Mouse (Mus musculus) retina, adult 2 months (tissue): ENCODE data around the gene Serpinf2.
"Not testable (repeated sequence)": the region's sequence is repeated elsewhere in the genome, so short reads cannot be mapped to it uniquely, and the experiment has no call there.

ENCODE experiments used
- DNase-seq: peaks from one replicate; pipeline ENCODE4 v3.0.0-alpha.2; 2012; ENCODE audit warnings: low read depth, low spot score

Serpinf2 gene

DNA sequence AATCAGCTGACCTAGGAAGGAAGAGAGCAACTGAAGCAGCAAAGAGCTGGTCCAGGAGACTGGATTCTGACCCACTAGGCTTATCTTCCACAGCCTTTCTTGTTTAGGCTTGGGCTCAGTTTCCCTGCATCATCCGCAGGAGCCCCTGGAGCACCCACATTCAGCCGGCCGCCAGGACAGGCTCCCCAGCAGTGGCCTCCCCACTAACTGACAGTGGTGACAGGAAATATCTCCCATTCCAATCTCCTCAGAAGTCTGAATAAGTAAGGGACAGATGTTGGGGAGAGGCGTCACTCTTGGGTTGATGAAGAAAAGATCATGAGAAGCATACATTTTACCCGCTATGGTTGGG, 20.3 kb upstream of the Serpinf2 start:
- DNase-seq = no peak

DNA sequence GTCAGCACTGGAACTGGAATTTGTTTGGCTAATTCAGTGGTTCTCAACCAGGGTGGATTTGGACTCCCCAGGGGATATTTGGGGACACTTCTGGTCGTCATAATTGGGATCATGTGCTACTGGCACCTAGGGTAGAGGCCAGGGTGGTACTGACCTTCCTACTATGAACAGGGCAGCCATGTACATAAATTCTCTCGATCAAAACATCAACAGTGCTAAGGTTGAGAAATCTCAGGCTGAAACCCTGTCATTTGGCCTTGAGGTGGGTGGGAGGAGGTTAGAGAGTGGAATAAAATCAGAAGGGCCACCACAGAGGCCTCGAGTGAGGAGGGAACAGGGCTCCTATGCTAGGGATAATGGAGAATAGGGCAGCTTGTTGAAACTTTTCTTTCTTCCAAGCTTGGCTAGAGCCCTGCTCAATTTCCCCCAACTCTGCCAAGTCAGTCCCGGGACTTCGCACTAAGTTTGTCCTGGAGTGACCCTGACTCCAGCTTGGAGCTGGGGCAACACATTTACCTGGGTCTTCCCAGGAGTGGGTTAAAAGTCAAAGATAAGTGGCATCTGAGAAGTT, 19.8 kb upstream of the Serpinf2 start:
- DNase-seq = no peak

DNA sequence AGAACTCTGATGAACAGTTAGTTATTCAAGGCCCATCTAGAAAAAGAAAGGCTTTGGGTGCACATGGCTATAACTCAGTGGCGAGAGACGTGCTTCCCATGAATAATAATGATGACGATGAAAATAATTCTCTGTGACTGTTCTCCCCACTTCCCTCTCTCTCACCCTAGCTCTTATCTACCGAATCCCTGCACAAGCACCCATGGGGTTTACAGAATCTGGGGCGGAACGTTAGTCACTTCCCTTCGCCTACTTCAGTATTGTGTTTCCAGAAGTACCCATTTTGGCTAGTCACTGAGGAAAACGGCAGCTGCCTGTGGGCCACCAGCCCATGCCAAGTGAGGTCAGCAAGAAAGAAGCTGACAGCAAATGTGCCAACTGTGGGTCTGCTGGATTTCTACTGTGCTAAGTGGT, 19.2 kb upstream of the Serpinf2 start:
- DNase-seq = no peak

DNA sequence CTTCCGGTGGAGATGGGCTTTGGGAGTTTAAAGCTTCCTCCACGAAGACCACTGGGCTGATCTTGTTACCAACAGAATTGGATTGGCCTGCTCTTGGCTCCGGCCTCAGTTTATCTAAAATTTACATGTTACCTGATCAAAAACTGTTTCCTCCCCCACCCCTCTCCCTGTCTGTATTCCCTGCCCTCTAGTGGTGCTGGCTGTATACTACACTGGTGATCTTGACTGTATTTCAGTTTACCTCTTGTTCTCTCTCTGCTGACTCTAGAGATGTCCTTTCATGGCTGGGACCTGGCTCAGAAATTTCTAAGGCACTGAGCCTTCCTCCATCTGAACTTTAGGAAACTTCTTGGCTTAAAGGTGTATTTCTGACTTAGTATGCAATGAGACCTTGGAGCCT, 18.8 kb upstream of the Serpinf2 start:
- DNase-seq = no peak

DNA sequence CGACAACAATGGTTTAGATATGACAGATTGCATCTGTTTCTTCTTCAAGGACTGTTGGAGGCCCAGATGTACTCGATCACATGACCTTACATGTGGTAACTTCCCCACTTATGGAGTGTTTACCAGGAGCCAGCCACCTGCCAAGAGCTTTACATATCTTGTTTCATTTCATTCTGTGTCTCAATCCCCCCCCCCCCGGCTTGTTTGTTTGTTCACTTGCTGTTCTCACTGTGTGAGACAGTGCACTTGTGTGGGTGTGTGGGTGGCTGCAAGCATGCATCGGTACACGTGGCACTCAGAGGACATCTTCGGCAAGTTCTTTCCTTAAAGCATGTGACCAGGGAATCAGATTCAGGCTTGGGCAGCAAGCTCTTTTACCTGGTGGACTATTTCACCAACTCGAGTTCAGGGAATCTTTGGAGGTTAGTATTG, 17.1 kb upstream of the Serpinf2 start:
- DNase-seq = no peak

DNA sequence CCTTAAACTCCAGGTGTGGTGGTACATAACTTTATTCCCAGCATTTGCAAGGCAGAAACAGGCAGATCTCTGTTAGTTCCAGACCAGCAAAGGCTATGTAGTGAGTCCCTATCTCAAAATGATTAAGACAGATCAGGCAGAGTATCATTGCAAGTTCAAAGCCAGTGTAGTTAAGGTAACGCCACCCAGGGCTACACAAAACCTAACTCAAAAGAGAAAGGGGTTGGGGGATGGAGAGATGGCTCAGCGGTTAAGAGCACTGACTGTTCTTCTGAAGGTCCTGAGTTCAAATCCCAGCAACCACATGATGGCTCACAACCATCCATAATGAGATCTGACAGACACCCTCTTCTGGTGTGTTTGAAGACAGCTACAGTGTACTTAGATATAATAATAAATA, 16.6 kb upstream of the Serpinf2 start:
- DNase-seq = not testable (repeated sequence)

DNA sequence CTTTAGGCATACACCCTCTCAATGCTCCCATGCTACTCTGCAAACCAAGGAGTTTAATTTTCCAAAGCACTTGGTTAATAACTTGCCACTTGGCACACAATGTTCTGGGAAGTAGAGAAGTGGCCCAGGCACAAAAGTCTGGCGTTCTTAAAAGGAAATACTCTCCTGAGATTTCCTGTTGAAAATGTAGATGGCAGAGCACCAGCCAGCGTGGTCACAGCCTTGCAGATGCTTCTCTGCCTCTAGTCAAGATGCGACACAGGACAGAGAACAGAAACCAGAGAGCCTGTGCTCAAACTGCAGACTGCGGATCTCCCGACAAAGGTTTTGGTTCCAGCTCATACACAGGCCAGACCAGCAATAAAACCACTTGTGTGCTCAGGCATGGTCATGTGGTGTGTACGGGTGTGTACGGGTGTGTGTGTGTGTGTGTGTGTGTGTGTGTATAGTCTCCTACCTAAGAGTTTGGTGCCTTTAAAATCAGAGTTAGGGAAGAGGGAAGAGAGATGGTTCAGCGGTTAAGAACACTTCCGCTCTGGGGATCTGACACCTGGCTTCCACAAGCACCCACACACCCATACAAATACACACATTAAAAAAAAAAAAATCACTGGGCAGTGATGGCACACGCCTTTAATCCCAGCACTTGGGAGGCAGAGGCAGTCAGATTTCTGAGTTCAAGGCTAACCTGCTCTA, 15.8 kb upstream of the Serpinf2 start:
- no peak for DNase-seq

DNA sequence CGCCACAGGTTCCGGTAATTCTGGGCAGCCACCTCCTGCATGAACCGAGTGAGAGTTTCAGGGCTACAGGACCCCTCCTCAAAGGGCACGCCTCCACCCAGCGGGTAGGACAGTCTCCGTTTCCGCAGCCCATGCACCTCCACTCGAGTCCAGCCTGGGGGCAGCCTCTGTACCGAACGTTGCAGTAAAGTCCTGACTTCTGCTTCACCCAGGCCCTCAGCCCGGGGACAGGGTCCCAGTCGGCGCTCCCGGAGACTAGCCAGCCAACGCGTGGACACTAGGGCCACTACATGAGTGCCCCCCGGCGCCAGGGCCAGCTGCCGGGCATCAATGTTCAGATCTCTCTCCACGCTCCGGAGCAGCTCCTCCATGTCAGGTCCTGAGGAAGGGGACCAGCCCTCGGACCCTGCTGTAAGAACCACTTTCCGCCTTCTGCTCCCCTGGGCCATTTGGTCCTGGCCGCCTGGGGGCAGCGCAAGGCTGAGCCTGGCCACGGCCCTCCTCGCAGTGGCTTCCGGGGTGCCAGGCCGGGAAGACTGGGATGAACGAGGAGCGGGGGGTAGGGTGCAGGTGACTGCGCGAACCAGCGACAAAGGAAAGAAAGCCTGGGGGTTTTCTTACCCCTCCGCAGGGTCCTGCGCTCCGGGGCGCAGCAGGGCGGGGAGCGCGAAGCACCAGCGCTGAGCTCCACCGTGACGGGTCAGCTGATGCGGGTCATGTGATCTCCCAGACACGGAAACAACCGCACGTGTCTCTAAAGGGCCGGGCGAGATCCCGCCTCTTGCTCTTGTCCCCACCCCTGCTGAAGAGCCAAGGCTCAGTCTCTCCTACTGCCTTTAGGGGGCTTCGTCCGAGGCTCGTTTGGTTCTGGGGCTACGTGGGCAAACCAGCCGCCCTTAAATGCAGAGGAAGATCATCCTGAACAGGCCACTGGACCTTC, 14.9 kb upstream of the Serpinf2 start, which contains the start of gene Wdr81:
TSS of gene Wdr81 (minus strand) at position 727 of the 940 bp plus-strand sequence.
- DNase-seq = peak; percentile 67

DNA sequence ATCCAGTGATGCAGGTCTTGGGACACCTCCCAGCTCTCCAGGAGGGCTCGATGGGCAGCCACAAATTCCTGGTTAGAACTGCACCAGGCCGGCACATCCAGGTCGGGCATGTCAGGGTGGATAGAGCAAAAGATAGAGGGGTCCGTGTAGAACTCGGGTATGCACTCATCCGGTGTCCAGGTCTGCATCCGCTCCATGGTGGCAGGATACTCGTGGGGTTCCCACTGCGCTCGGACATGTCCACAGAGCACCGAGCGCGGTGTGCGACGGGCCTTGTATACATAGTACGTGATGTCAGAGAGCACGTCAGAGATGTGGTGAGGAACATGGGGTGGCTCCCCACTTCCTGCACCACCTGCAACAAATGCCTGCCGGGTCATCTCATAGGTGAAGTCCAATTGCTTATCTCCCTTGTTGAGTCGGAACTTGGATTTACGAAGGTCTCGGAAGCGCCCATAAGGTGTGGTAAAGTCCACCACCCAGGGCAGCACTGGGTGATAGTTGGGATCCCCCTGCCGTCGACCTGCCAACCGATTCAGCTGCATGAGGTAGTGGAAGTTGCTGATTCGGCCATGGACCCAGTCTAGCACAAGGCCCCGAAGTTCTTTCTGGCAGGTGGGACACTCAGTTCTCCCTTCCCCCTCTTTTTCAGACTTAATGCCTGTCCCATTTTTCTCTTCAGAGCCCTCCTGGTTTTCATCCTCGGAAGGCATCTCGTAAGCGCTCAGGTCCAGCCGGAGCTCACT, 13.6 kb upstream of the Serpinf2 start:
- no peak for DNase-seq

DNA sequence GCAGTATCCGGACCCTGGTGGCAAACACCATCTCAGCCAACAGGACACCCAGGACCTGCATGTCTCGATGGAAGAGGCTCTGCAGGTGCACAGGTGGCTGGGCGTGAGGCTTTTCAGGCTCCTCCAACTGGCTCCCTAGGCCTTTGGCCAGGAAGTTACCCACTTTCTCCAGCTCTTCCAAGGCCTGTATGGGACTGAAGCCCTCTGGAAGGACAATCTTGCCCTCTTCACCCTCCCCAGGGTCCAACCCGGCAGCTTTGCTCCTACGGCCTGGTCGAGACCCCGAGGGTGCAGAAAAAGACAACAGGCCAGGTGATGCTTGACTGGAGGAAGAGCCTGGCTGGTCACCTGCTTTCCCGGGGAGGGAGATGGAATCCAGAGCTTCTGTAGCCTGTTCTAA, 12.7 kb upstream of the Serpinf2 start:
- no peak for DNase-seq

DNA sequence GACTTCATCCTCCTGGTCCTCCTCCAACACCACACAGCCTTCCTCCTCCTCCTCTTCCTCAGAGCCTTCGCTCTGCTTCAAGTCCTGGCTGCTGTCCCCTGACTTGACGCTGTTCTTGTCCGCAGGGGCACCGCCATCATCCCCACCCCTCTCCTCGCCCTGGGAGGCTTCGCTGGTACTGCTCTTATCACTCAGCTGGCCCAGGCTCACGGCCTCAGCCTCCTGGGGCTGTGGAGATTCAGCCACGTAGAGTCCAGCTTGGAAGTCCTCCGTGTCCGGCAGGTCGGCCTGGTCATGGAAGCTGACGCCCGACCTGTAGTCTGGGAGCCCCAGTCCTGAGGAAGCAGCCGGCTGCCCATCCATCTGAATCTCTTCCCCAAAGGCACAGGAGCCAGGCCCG, 11.5 kb upstream of the Serpinf2 start:
- no peak for DNase-seq

DNA sequence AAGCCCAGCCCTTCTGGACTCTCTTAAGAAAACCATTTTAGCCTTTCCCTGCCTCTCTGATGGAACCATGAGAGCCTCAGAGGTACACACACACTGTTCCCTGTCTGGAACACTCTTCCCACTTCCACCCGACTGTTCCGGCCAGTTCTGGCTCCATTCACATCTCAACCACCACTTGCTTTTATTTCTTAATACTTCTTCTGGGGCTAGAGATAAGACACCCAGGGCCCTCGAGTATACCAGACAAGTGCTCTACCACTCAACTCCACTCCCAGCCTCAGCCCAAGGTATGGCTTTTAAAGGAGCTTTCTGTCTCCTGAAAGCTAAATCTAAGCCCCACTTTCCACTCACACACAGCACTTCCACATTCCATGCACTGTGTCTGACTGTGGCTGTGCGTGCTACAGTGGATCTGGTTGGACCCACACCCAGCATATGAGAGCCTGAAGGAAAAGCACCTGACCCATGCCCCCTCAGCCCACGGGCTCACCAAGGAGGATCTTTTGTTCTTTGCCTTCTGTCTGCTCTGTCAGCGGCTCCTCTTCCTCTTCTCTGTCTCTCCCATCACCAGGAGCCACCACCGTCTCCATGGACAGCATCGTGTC, 11.0 kb upstream of the Serpinf2 start:
- DNase-seq = no peak

DNA sequence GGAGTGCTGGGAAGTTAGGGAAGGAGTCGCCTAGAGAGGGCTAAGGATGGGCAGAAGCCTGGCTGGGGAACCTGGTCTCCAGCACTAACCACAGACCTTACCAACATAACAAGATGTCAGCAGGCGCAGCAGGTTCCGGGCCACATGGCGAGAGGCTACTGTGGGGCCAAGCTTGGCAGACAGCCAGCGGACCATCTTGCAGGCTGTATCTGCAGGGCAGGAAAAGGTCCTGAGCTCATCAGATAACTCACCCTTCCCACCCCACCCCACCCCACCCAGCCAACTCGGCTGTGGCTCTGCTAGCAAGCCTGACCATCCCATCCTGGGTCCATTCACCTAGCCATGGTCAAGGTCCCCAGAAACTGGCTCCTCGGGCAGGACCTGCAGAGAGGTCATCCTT, 10.3 kb upstream of the Serpinf2 start:
- DNase-seq = no peak

DNA sequence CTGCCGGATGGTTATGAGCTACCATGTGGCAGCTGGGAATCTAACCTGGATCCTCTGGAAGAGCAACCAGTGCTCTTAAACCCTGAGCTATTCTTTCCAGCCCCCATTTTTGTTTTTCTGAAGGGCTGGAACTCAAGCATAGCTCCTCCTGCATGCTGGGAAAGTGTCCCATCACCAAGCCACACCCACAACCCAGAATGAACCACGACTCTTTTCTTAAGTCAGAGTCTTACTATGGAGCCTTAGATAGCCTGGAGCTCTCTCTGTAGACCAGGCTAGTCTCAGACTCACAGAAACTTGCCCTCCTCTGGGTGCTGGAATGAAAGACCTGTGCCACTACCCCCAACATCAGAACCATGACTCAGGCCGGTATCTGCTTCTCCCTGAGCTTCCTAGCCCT, 9.2 kb upstream of the Serpinf2 start:
- no peak for DNase-seq

DNA sequence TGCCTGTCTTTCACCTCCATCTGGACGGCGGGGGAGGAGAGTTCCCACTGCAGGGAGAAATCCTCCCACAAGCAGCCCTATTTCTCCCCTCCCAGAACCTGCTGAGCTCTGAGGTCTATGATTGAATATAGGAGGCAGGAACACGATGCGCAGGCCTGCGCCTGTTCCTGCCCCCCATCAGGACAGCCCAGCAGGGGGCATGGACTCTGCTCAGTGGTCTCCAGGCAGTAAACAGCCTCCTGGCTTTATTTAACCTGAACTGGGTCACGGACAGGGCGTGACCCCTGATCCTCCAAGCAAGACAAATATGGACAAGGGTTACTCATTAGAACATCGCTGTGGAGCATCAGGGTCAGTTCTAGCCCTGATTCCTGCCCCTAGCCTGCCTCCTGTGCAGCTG, 4.3 kb upstream of the Serpinf2 start:
- DNase-seq = no peak

DNA sequence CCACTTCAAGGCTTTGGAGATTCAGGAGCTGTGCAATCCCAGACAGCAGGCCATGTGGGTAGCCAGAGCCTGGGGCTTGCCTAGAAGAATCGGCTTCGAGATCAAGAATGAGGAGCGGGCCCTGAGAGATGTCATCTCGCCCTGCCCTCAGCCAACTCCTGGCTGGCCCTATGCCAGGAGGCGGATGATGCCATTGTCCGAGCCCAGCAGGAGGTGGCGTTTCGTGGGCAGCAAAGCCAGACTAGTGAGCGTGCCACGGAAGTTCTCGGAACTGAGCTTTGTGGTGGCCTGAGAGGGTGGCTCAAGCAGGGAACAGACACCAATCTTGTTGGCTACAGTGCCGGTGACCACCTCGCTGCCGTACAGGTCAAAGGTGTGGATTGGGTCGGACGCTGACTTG, 2.2 kb upstream of the Serpinf2 start:
- DNase-seq = no peak

DNA sequence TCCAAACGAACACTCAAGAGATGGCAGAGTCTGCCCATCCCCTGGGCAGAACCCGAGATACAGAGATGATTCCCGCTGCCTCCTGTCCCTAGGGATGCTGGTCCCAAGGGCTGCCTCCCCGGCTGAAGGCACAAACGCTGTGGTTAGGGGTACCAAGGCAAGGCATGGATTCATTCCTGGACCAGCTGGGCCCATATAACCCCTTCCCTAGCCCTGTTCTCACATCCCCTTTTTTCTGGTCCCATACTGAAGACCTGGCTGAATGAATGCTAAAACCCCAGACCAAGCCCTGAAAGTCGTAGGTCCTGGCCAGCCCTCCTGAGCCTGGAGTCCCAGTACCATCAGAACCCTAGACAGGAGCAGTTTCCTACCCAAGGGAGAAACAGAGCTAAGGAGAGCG, 1.6 kb upstream of the Serpinf2 start:
- no peak for DNase-seq

DNA sequence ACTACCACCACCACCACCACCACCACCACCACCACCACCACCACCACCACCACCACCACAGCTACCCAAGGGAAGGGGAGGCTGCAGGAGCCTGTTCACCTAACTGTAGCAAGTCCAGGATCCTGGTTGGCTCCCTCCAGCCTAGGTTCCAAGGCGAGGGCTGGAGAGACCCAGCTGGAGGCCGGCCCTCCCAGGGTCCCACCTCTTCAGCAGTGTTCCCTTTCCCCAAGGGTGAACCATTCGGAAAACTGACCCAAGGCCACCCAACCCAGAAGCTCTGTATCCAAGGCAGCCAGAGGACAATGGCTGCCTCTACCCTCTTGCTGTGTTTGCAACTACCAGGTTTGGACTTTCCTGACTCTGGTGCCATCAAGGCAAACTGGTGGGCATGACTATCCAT, 560 bp upstream of the Serpinf2 start:
- DNase-seq = no peak

DNA sequence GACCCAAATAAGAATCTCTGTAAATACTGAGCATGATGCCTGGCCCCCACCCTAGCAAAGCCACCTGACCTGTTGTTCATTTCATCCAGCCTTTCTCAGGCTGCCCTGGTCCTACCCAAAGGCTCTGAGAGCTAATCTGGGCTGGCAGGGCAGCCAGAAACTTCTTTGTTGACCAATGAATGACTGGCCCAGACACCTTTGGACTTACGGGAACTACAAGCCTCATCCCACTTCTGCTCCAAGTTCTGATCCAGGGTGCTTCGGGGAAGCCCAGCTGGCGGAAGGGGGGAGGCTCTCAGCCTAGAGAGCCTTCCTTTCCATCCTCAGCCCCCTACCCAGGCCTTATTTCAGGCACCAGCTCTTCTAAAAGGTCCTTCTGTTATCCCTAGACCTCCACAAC, 587 bp downstream of the Serpinf2 start:
- DNase-seq = no peak

DNA sequence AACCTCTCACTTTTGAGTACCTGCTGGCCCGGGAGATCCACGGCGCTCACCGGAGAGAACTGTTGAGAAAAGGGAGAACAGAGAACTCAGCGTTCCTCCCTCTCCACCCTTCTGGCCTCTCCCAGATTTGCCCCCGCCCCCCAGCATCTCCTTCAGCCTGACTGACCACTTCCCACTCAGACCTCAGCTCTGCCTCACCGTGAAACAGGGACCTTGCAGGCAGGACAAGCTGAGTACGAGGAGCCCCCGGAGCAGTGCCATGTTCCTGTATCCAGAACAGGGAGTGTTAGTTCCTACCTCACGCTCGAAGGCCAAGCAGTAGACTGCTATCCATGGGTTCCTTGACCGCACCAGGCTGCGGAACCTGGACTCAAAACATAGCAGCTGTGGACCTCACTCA, 1.2 kb downstream of the Serpinf2 start:
- no peak for DNase-seq

DNA sequence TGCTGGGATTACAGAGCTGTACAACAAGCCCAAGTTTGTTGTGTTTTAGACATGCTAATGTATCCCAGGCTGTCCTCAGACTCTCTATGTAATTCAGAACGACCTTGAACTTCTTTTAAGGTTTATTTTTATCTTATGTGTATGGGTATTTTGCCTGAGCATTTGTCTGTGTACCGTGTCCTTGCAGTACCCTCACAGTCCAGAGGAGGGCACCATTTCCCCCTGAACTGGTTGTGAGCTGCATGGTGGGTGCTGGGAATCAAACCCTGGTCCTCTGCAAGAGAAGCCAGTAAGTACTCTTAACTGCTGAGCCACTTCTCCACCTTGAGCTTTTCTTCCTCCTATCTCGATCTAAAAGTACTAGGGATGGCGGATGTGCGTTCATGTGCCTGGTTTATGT, 5.3 kb downstream of the Serpinf2 start:
- no peak for DNase-seq

DNA sequence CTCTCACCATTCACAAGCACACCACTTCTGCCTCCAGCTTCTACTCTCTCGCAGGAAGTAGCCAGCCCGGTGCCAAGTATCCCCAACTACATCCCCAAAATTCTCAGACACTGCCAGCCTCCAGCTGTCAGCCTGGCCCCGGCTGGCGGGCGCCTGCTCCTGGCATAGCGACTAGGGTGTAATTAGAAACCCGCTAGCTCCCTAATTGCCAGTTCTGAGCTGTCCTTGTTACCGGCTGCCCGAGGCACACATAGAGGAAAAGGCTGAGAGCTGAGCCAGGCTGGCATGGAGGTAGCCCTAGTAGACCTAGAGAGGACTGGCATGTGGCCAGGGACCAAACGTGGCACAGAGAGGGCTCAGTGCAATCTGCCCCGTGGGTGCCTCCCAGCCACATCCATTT, 8.1 kb downstream of the Serpinf2 start:
- no peak for DNase-seq
